Mouse (Mus musculus) kidney, adult 2 months (tissue): Measurements from ENCODE around the gene Bzw1. TPM values are rescaled to one million over a fixed set of nuclear protein-coding genes. Genes with fewer than 3 reads are reported as not detected.
A peak's percentile ranks its signal among the peaks of the same experiment; 100 is the strongest.

Experiments used
- DNase-seq: peaks from one replicate; pipeline ENCODE4 v3.0.0; 2021
- H3K27ac ChIP-seq: fragments of 200-500 bp; 2 replicates; pipeline ENCODE4 v1.5.1; 2012; ENCODE audit warnings: low read depth, low read length, control low read depth, inconsistent platforms; ENCODE audit not compliant: insufficient read depth
- H3K27me3 ChIP-seq: fragments of 200-500 bp; replicated peaks from 2 replicates; pipeline ENCODE4 v1.6.1; 2012; ENCODE audit warnings: mild to moderate bottlenecking, moderate library complexity, low read length, inconsistent platforms; ENCODE audit not compliant: control insufficient read depth, insufficient read depth
- H3K36me3 ChIP-seq: fragments of 200-500 bp; 2 replicates; pipeline ENCODE4 v1.6.1; 2012; ENCODE audit warnings: mild to moderate bottlenecking, moderate library complexity, low read length, inconsistent platforms; ENCODE audit not compliant: control insufficient read depth, insufficient read depth
- H3K4me1 ChIP-seq: fragments of 200-500 bp; 2 replicates; pipeline ENCODE4 v1.6.1; 2011; ENCODE audit warnings: low read length; ENCODE audit not compliant: control insufficient read depth, insufficient read depth
- H3K4me3 ChIP-seq: fragments of 200-500 bp; 2 replicates; pipeline ENCODE4 v1.5.1; 2011; ENCODE audit warnings: mild to moderate bottlenecking, low read depth, low read length, control low read depth; ENCODE audit not compliant: insufficient read depth
- CTCF ChIP-seq: fragments of 200-500 bp; conservative IDR thresholded peaks from 2 replicates; pipeline ENCODE4 v1.5.1; 2011; ENCODE audit warnings: low read depth, mild to moderate bottlenecking, control low read depth, low read length, moderate library complexity, mixed read lengths; ENCODE audit not compliant: insufficient read depth, insufficient read length
- POLR2A ChIP-seq: fragments of 200-500 bp; IDR thresholded peaks from one replicate; pipeline ENCODE4 v1.6.1; 2011; ENCODE audit warnings: low read depth, low read length, control low read depth
- WGBS: fragments of 180-500 bp; shearing (Covaris S2); methylation state at CpG from one replicate; pipeline ENCODE4 v1.1.7; 2018; 5-methylcytosine and 5-hydroxymethylcytosine counted together
- polyA plus RNA-seq: library from polyadenylated mRNA; depleted of rRNA; stranded (reverse); fragments of >200 nt; gene quantifications from 2 replicates; pipeline ENCODE4 v1.2.3, GENCODE M21; 2012; rRNA removed

The Bzw1 gene
- polyA plus RNA-seq, 1 experiment = 32.2 TPM

DNA sequence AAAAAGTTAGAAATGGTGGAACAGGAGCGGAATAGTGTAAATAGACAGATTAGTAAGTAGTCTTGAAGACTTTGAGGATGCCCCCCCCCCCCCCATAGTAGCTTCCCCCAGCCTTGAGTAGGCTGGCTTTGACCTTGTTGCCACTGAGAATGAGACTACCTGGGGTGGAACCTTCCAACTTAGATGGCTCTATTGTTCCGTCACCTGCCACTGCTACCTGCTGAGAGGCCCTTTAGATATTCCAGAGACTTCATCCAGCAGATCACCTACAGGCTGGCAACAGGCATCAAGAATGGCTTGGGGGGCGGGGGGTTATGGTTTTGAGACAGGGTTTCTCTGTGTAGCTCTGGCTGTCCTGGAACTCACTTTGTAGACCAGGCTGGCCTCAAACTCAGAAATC lies 31.9 kb downstream of the Bzw1 start:
- H3K4me3 ChIP-seq = no peak overlapping the region
- no peaks in the 10 kb centered on the region for H3K27me3 ChIP-seq
- WGBS = 97% methylated on average over 3 of the region's 3 CpGs
- H3K4me1 ChIP-seq = 0 out of 2 replicates have a peak, but pooled peaks cover 4% of the 10 kb centered on the region
- no peak for DNase-seq
- peaks cover 10% of the 10 kb centered on the region; the same call in 1 of the 2 replicates for H3K36me3 ChIP-seq
- H3K27ac ChIP-seq = no peak overlapping the region
- no peak for TF ChIP-seq CTCF
- TF ChIP-seq POLR2A = no peak

DNA sequence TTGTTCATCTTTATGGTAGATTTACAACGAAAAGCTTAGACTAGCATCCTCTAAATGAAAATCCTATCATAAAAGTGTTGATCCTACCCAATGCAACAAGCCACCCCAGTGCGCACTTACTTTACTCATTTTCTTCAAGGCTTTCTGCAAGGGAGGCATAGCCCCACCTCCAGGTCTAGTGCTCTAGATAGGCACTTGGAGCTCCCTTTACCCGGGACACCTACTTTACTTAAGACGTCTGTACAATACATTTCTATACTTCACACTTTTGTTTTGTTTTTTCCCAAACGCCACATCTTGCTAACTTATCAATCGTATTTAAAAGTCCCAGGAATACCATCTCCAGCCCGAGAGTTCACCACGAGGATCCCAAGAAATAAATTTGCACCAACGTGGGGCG lies 52.0 kb downstream of the Bzw1 start:
- H3K27ac ChIP-seq = no peak overlapping the region
- H3K27me3 ChIP-seq = no peaks in the 10 kb centered on the region

DNA sequence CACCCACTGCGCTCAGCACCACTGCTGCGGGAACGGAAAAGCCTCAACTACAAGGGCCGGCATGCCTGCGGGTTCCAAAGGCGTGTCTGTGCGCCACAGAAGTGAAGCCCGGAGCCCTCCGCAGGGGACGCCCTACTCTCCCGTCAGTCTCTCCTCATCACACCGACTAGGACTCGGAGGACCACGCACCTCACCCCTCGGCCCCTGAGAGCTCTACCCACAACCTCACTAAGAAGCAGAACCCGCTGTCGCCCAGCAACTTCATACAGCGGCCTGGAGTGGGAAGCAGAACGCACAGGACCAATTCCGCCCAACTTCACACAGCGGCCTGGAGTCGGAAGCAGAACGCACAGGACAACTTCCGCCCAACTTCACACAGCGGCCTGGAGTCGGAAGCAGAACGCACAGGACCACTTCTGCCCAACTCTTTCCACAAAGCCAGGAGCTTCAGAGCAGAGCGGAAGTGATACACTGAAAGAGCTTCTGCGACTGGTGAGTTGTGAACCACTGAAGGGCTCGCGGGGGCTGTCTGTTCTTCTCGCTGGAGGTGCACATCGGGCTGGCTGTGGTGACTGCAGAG lies 52.5 kb downstream of the Bzw1 start, which contains the start of the genes Nif3l1 and Ppil3:
TSS of gene Nif3l1 (plus strand) at position 9 of the 580 bp plus-strand sequence.
TSS of gene Ppil3 (minus strand) at position 344 of the 580 bp plus-strand sequence.
- H3K4me1 ChIP-seq = peaks cover 2% of the 10 kb centered on the region; the same call in 1 of the 2 replicates
- no peaks in the 10 kb centered on the region for H3K27me3 ChIP-seq
- H3K4me3 ChIP-seq = peak within 1 kb of the TSS; percentile 82
- TF ChIP-seq POLR2A (peak; percentile 72), CTCF (no peak)
- WGBS = under 1% methylated on average over 33 of the region's 33 CpGs
- DNase-seq = peak; percentile 92
- H3K36me3 ChIP-seq = no peaks in the 10 kb centered on the region; the same call in 1 of the 2 replicates
- peak within 1 kb of the TSS; percentile 82 for H3K27ac ChIP-seq

More for the DNA sequence above, 52.0 kb downstream of the Bzw1 start:
- 9% methylated on average over 10 of the region's 10 CpGs for WGBS
- Histone ChIP-seq H3K36me3 (no peaks in the 10 kb centered on the region; the same call in 1 of the 2 replicates), H3K4me1 (peaks cover 2% of the 10 kb centered on the region; the same call in 1 of the 2 replicates), H3K4me3 (peak overlapping the region; percentile 82)
- TF ChIP-seq CTCF (no peak), POLR2A (no peak)
- no peak for DNase-seq

DNA sequence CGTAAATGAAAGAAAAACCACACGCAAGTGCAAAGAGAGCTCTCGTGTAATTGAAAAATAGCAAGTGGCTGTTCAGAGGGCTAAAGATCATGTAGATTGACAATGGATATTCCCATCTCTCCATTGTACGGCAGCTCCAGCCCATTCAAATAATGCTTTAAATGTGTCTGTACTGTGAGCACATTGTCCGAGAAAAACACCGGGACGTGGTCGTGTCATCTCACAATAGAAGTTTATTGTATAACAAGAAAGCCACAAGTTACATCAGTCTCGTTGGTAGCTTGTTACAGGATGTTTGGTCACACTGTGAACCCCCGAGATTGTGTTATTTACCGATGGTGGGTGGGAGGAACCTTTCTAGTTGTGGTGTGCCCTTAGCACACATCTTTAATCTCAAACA lies 53.2 kb downstream of the Bzw1 start:
- Histone ChIP-seq H3K4me3 (peak overlapping the region; percentile 82), H3K27ac (peak overlapping the region; percentile 51), H3K27me3 (no peaks in the 10 kb centered on the region), H3K36me3 (no peaks in the 10 kb centered on the region; the same call in 1 of the 2 replicates), H3K4me1 (peaks cover 2% of the 10 kb centered on the region; the same call in 1 of the 2 replicates)
- TF ChIP-seq CTCF = no peak
- no peak for TF ChIP-seq POLR2A
- 2% methylated on average over 11 of the region's 11 CpGs for WGBS
- DNase-seq = no peak

DNA sequence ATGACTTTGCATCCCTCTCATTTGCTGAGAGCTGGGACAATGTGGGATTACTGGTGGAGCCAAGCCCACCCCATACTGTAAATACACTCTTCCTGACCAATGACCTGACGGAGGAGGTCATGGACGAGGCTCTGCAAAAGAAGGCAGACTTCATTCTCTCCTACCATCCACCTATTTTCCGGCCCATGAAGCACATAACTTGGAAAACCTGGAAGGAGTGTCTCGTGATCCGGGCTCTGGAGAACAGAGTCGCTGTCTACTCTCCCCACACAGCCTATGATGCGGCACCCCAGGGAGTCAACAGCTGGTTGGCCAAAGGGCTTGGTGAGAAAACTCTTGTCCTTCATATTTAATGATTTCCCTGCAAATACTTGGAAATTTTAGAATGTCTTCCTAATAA lies 55.1 kb downstream of the Bzw1 start:
- no peaks in the 10 kb centered on the region for H3K27me3 ChIP-seq
- peaks cover 2% of the 10 kb centered on the region; the same call in 1 of the 2 replicates for H3K4me1 ChIP-seq
- H3K27ac ChIP-seq = no peak overlapping the region
- no peak for TF ChIP-seq CTCF
- TF ChIP-seq POLR2A = no peak
- 64% methylated on average over 7 of the region's 7 CpGs for WGBS
- peak; percentile 74 for DNase-seq
- no peaks in the 10 kb centered on the region; the same call in 1 of the 2 replicates for H3K36me3 ChIP-seq
- H3K4me3 ChIP-seq = no peak overlapping the region

DNA sequence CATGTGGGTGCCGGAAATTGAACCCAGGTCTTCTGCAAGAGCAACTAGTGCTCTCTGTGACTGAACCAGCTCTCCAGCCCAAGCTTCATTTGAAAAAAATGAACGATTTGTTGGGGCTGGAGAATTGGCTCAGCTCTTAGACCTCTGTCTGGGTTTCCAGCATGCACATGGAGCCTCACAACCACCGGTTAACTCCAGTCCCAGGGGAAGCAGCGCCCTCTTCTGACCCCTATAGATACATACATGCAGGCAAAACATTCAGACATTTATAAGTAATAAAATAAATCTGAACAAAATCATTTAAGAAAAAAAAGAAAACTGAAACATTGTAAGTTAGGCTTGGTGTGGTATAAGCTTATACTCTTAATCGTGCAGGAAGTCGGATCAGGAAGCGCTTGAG lies 55.7 kb downstream of the Bzw1 start:
- no peak for DNase-seq
- H3K4me3 ChIP-seq = no peak overlapping the region
- no peaks in the 10 kb centered on the region for H3K27me3 ChIP-seq
- TF ChIP-seq CTCF = no peak
- no peak for TF ChIP-seq POLR2A
- H3K27ac ChIP-seq = no peak overlapping the region
- peaks cover 2% of the 10 kb centered on the region; the same call in 1 of the 2 replicates for H3K4me1 ChIP-seq
- peaks cover 1% of the 10 kb centered on the region for H3K36me3 ChIP-seq
- WGBS = 73% methylated on average over 7 of the region's 7 CpGs

DNA sequence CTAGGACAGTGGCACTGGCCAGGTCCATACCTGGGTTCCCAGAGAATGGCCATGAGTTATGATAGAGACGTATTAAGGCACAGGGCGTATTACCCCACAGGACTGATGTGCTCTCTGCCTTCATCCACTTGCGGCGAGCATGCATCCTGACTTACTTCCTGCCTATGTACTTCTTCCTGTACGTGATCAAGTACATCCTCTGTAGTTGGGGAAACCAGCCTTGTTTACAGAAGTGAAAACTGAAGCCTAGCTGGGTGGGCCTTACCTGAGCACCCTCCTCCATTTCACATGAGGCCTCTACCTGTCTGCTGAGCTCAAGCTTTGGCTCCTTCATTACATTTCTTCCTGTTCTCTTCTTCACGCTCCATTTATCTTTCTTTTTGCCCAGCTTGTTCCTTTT lies 61.6 kb downstream of the Bzw1 start:
- WGBS = 82% methylated on average over 6 of the region's 6 CpGs
- no peaks in the 10 kb centered on the region for H3K4me1 ChIP-seq

More for the DNA sequence above, 61.6 kb downstream of the Bzw1 start:
- no peak overlapping the region for H3K27ac ChIP-seq
- no peak for TF ChIP-seq POLR2A
- TF ChIP-seq CTCF = no peak
- H3K36me3 ChIP-seq = peaks cover 1% of the 10 kb centered on the region
- DNase-seq = no peak
- H3K27me3 ChIP-seq = no peaks in the 10 kb centered on the region
- H3K4me3 ChIP-seq = no peak overlapping the region

Other genes starting within 250 kb of the Bzw1 start
- gene Aox4, start 182.5 kb upstream of the Bzw1 start, polyA plus RNA-seq = 0.04 and 0.14 TPM in 2 replicates
- 0.03 TPM in 2 replicates for gene Aox2, start 114.6 kb upstream of the Bzw1 start, polyA plus RNA-seq
- gene Clk1, start 31.2 kb downstream of the Bzw1 start, polyA plus RNA-seq = 35.1 and 45.9 TPM in 2 replicates
- 19.7 and 21.3 TPM in 2 replicates for gene Nif3l1, start 52.3 kb downstream of the Bzw1 start, polyA plus RNA-seq
- 18.4 and 25.5 TPM in 2 replicates for gene Ppil3, start 52.6 kb downstream of the Bzw1 start, polyA plus RNA-seq
- gene Orc2, start 112.2 kb downstream of the Bzw1 start, polyA plus RNA-seq = 7.0 and 8.7 TPM in 2 replicates
- gene Fam126b, start 193.4 kb downstream of the Bzw1 start, polyA plus RNA-seq = 5.3 and 5.4 TPM in 2 replicates
- gene Ndufb3, start 193.5 kb downstream of the Bzw1 start, polyA plus RNA-seq = 116 and 197 TPM in 2 replicates